Mouse (Mus musculus): ENCODE measurements at regions not wholly inside any gene's neighbourhood (a gene's known extent, or its start where the extent isn't known, plus 50 kb on each side); places are given as distances from the start of the nearest gene placed in this dataset.

GRCm38 (mm10) chr16:63084021-63084756 is 230.1 kb downstream of the Pros1 start:
- Histone ChIP-seq H3K4me3 (ENCODE audit: control insufficient read depth in 1 of 2, insufficient read depth in 1 of 2, low read depth in 2 of 2, low read length in 2 of 2) (no peak overlapping the region), H3K79me2 (ENCODE audit: control insufficient read depth, insufficient read depth, low read length, poor library complexity) (no peaks in the 10 kb centered on the region), H3K9ac (ENCODE audit: control insufficient read depth, low read depth, low read length, poor library complexity, severe bottlenecking) (no peak overlapping the region), H3K4me1 (ENCODE audit: control insufficient read depth in 1 of 2, insufficient read depth in 2 of 2, low read length in 2 of 2) (no peaks in the 10 kb centered on the region), H3K27ac (ENCODE audit: control insufficient read depth, low read depth, low read length) (no peak overlapping the region), H3K9me3 (replicated peaks; ENCODE audit: insufficient read depth, low read length) (no peaks in the 10 kb centered on the region), H3K36me3 (ENCODE audit: control insufficient read depth in 1 of 2, insufficient read depth in 2 of 2, low read length in 2 of 2) (no peaks in the 10 kb centered on the region), H3K27me3 (ENCODE audit: control insufficient read depth in 1 of 2, insufficient read depth in 2 of 2, low read length in 2 of 2) (no peaks in the 10 kb centered on the region)
- DNase-seq (ENCODE audit: low read depth, low spot score): no peak
- TF ChIP-seq MAZ (IDR thresholded peaks at IDR 0.05; ENCODE audit: low read depth, low read length): no peak
- TF ChIP-seq KAT2A (conservative IDR thresholded peaks at IDR 0.05; ENCODE audit: low read depth, low read length): no peak
- no peak for TF ChIP-seq UBTF (IDR thresholded peaks at IDR 0.05; ENCODE audit: borderline replicate concordance, insufficient read depth, low read depth, low read length)
- TF ChIP-seq CHD1 (IDR thresholded peaks at IDR 0.05; ENCODE audit: low read depth, low read length): no peak
- TF ChIP-seq POLR2AphosphoS5 (IDR thresholded peaks at IDR 0.05; ENCODE audit: borderline replicate concordance, low read depth, low read length): no peak
- TF ChIP-seq ELF1 (IDR thresholded peaks at IDR 0.05; ENCODE audit: low read depth, low read length): no peak
- no peak for TF ChIP-seq USF2 (IDR thresholded peaks at IDR 0.05; ENCODE audit: borderline replicate concordance in 1 of 2, insufficient read depth in 1 of 2, low read depth in 1 of 2, low read length in 2 of 2)
- TF ChIP-seq TCF12 (IDR thresholded peaks at IDR 0.05; ENCODE audit: low read depth, low read length): no peak
- no peak for TF ChIP-seq POLR2AphosphoS2 (IDR thresholded peaks at IDR 0.05; ENCODE audit: low read length)
- no peak for TF ChIP-seq MXI1 (IDR thresholded peaks at IDR 0.05; ENCODE audit: low read depth, low read length)
- TF ChIP-seq ETS1 (IDR thresholded peaks at IDR 0.05; ENCODE audit: low read depth, low read length): no peak
- no peak for TF ChIP-seq NELFE (IDR thresholded peaks at IDR 0.05; ENCODE audit: low read depth, low read length)
- TF ChIP-seq SMC3 (IDR thresholded peaks at IDR 0.05; ENCODE audit: low read depth, low read length): no peak
- no peak for TF ChIP-seq ZNF384 (IDR thresholded peaks at IDR 0.05; ENCODE audit: low read depth, low read length)
- TF ChIP-seq JUND (IDR thresholded peaks at IDR 0.05; ENCODE audit: low read depth, low read length): no peak
- no peak for TF ChIP-seq CHD2 (IDR thresholded peaks at IDR 0.05; ENCODE audit: low read length)
- TF ChIP-seq USF1 (IDR thresholded peaks at IDR 0.05; ENCODE audit: low read depth, low read length): no peak
- no peak for TF ChIP-seq ZKSCAN1 (IDR thresholded peaks at IDR 0.05; ENCODE audit: low read depth, low read length)
- TF ChIP-seq MAX (IDR thresholded peaks at IDR 0.05; ENCODE audit: low read length): no peak
- TF ChIP-seq TBP (IDR thresholded peaks at IDR 0.05; ENCODE audit: low read depth, low read length): no peak

Measured in MEL (cell line).